Mouse (Mus musculus) cerebellum, adult 2 months (tissue): ENCODE data around the gene Chad. TPM values are rescaled to one million over a fixed set of nuclear protein-coding genes. Genes with fewer than 3 reads are reported as not detected.
A peak's percentile ranks its signal among the peaks of the same experiment; 100 is the strongest.

Source experiments
- DNase-seq, 2 experiments: peaks; one replicate each; pipeline ENCODE4 v3.0.0; 2021
- H3K27ac ChIP-seq: fragments of 200-500 bp; 2 replicates; pipeline ENCODE4 v1.5.1; 2012; ENCODE audit warnings: low read length, control low read depth, inconsistent platforms; ENCODE audit not compliant: insufficient read depth
- H3K27me3 ChIP-seq: fragments of 200-500 bp; 2 replicates; pipeline ENCODE4 v1.6.1; 2012; ENCODE audit warnings: inconsistent platforms, mild to moderate bottlenecking, low read length, moderate library complexity; ENCODE audit not compliant: control insufficient read depth, insufficient read depth
- H3K4me1 ChIP-seq: fragments of 200-500 bp; 2 replicates; pipeline ENCODE4 v1.6.1; 2011; ENCODE audit warnings: low read length; ENCODE audit not compliant: control insufficient read depth, insufficient read depth
- H3K4me3 ChIP-seq: fragments of 200-500 bp; replicated peaks from 2 replicates; pipeline ENCODE3; 2011; ENCODE audit warnings: mild to moderate bottlenecking, low read depth, low read length, control low read depth; ENCODE audit not compliant: insufficient read depth
- CTCF ChIP-seq: fragments of 200-500 bp; IDR thresholded peaks from 2 replicates; pipeline ENCODE4 v1.5.1; 2011; ENCODE audit warnings: low read depth, mild to moderate bottlenecking, control low read depth, low read length, moderate library complexity, borderline replicate concordance; ENCODE audit not compliant: insufficient read depth
- POLR2A ChIP-seq: fragments of 200-500 bp; IDR thresholded peaks from 2 replicates; pipeline ENCODE4 v1.6.1; 2011; ENCODE audit warnings: low read length, control low read depth, borderline replicate concordance; ENCODE audit not compliant: insufficient read depth
- WGBS: fragments of 180-500 bp; shearing (Covaris S2); methylation state at CpG from one replicate; pipeline ENCODE4 v1.1.7; 2018; 5-methylcytosine and 5-hydroxymethylcytosine counted together
- polyA plus RNA-seq: library from polyadenylated mRNA; depleted of rRNA; stranded (reverse); fragments of >200 nt; gene quantifications from 2 replicates; pipeline ENCODE4 v1.2.3, GENCODE M21; 2012

Gene Chad
- polyA plus RNA-seq, 1 experiment, result 1.1 TPM

DNA sequence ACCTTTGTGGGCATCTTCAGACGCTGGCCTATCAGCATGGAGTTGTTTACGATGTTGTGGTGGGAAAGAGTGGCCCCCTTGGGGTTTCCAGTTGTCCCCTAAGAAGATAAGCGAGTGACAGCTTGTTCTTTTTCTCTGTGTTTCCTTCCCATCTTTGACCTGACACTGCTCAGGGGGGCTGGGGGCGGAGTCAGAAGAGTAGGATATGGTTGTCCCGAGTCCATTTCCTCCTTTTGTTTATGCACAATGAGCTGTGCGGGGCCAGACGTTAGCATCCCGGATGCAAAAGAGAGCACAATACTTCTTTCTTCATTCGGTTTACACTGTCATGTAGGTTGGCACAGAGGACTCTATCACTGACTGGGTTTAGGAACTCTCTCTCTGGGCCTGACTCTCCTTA lies 5.8 kb downstream of the Chad start:
- Histone ChIP-seq H3K27ac (no peak overlapping the region), H3K4me3 (no peak overlapping the region), H3K27me3 (no peaks in the 10 kb centered on the region), H3K4me1 (no peaks in the 10 kb centered on the region; the same call in 1 of the 2 replicates)
- no peak for DNase-seq
- TF ChIP-seq CTCF (no peak), POLR2A (no peak)
- WGBS, result 42% methylated on average over 9 of the region's 9 CpGs

DNA sequence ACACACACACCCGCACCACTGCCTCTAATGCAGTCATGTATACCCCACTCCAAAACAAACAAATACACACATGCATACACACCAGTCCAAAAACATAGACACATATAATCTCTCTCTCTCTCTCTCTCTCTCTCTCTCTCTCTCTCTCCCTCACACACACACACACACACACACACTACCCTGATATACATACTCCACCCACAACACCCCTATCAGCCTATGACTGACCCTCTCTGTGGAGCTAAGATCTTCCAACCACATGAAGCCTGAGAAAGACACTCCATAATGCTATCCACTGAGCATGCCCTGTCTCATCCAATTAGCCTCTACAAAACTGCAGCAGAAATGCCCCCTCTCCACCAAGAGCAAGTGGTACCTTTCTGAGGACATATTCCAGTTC lies 7.0 kb downstream of the Chad start:
- H3K4me1 ChIP-seq, result peaks cover 4% of the 10 kb centered on the region
- H3K27me3 ChIP-seq, result no peaks in the 10 kb centered on the region
- TF ChIP-seq POLR2A (no peak), CTCF (no peak)
- DNase-seq, result no peak
- no peak overlapping the region for H3K27ac ChIP-seq
- no peak overlapping the region for H3K4me3 ChIP-seq
- 97% methylated on average over 1 of the region's 1 CpGs for WGBS

DNA sequence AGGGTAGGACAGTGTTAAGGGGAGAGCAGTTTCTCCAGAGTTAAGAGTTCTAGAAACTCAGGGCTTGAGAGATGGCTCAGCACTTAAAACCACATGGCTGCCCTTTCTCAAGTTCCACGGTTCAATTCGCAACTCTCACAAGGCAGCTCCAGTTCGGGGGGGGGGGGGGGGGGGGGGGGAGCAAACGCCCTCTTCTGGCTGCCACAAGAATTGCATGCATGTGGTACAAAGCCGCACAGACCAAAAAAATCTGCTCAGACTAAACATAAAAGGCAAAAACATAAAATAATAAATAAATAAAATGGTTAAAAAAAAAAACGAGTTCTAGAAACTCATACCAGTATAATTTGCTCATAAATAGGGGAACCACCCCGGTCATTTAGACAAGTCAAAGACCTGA lies 9.7 kb downstream of the Chad start:
- WGBS, result 25% methylated on average over 6 of the region's 7 CpGs
- no peaks in the 10 kb centered on the region for H3K27me3 ChIP-seq

DNA sequence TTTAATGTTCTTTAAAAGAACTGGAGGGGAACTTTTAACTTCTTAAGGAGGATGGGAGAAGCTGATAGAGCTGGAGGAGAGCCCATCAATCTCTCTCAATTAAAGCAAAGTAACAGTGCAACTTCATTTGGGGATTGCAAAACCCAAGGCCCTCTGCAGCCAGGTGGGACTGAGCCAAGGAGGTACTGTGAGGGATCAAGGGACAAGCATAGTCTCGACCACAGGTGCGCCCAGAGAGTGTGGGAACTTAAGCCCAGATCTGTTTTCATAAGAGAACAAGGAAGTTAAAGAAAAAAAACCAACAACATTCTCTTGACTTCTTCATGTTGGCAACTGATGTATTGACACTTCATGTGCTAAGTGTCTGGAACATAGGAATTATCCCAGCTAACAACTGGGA lies 10.2 kb downstream of the Chad start:
- Histone ChIP-seq H3K27me3 (no peaks in the 10 kb centered on the region), H3K27ac (no peak overlapping the region), H3K4me3 (no peak overlapping the region), H3K4me1 (peaks cover 4% of the 10 kb centered on the region; the same call in 1 of the 2 replicates)
- 78% methylated on average over 2 of the region's 2 CpGs for WGBS
- TF ChIP-seq POLR2A (no peak), CTCF (no peak)
- DNase-seq, result no peak

More for the DNA sequence above, 9.7 kb downstream of the Chad start:
- no peak for DNase-seq
- no peak overlapping the region for H3K27ac ChIP-seq
- peaks cover 4% of the 10 kb centered on the region; the same call in 1 of the 2 replicates for H3K4me1 ChIP-seq
- TF ChIP-seq CTCF, result no peak
- no peak for TF ChIP-seq POLR2A
- H3K4me3 ChIP-seq, result no peak overlapping the region

DNA sequence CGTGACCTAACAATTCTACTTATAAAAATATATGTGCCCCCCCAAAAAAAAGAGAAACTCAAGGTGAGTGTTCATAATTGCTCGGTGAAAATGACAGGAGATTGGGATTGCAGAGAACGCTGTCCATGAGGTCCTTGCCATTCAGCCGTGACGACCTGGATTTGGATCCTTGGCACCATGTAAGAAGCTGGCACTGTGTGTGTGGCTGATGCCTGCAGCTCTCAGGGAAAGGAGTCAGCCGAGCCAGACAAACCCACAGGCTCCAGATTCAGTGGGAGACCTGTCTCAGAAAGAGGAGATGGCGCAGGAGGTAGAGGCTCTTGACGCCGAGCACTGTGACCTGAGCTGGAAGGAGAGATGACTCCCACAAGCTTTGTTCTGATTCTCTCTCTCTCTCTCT lies 11.5 kb downstream of the Chad start:
- no peak overlapping the region for H3K27ac ChIP-seq
- DNase-seq, result peak; percentile 31 to 70
- H3K4me1 ChIP-seq, result peaks cover 4% of the 10 kb centered on the region; the same call in 1 of the 2 replicates
- no peaks in the 10 kb centered on the region for H3K27me3 ChIP-seq
- TF ChIP-seq CTCF, result no peak
- no peak for TF ChIP-seq POLR2A
- no peak overlapping the region for H3K4me3 ChIP-seq
- 17% methylated on average over 9 of the region's 9 CpGs for WGBS

DNA sequence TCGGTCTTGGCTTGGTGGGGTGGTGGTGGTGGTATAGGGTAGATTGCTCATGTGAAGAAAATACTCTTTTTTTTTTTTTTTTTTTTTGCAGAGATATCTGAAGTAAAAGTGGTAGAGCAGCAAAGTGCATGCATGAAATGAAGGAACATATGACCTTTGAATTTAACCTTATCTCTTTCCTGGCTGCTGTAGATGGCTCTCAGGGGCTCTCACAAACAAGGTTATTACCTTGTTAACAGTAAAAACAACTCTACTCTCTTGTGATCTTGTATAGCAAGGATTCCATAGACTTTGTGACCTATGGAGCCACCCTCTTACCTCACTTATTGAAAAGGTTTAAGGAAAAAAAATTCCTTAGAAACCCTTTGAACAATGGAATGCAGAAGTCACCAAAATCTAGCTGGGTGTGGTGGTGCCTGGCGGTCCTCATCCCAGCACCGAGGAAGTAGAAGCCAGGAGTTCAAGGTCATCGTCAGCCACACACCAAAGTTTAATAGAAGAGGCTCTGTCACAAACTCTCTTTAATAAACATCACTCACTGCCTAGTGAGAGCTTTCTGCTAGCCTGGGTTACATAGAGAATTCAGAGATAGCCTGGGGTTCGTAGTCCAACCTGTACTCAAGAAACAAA lies 15.4 kb downstream of the Chad start:
- Histone ChIP-seq H3K27ac (no peak overlapping the region), H3K27me3 (no peaks in the 10 kb centered on the region), H3K4me1 (peaks cover 4% of the 10 kb centered on the region; the same call in 1 of the 2 replicates), H3K4me3 (no peak overlapping the region)
- 89% methylated on average over 5 of the region's 5 CpGs for WGBS
- no peak for DNase-seq
- TF ChIP-seq CTCF (no peak), POLR2A (no peak)

DNA sequence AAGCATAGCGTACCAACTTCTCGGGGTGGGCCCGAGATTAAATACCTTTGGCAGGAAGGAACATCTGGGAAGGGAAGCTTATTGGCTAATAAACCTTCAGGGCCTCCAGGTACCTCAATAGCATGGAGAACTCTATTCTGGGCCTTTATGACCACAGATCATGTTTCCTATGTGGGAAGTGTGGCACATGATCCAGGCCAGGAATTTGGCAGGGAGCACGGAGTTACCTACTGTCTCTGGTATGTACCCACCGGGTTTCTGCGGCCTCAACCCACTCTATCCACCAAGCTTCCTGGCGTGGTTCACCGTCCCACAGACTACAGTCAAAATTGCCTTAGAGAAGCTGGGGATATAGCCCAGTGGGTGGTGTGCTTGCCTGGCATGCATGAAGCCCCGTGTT lies 20.2 kb downstream of the Chad start:
- WGBS, result 93% methylated on average over 9 of the region's 9 CpGs
- TF ChIP-seq CTCF (no peak), POLR2A (no peak)
- Histone ChIP-seq H3K4me1 (no peaks in the 10 kb centered on the region), H3K27me3 (no peaks in the 10 kb centered on the region), H3K4me3 (no peak overlapping the region), H3K27ac (no peak overlapping the region)
- no peak for DNase-seq

DNA sequence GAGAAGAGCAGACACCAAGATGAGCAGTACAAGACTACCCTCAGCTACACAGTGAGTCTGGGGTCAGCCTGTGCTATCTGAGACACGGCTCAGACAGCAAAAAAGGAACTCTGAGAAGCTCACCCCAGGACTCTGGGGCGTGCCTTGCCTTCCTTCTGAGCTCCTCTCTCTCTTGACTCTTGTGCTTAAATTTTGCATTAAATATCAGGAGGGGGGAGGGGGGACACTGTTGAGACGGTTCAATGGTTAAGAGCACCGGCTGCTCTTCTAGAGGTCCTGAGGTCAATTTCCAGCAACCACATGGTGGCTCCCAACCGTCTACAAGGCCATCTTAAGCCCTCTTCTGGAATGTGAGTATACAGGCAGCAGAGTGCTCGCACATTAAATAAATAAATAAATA lies 22.7 kb downstream of the Chad start:
- no peak overlapping the region for H3K27ac ChIP-seq
- H3K4me3 ChIP-seq, result no peak overlapping the region
- no peaks in the 10 kb centered on the region for H3K27me3 ChIP-seq
- 69% methylated on average over 6 of the region's 6 CpGs for WGBS
- no peak for DNase-seq
- TF ChIP-seq CTCF (no peak), POLR2A (no peak)
- no peaks in the 10 kb centered on the region for H3K4me1 ChIP-seq
